Mouse (Mus musculus): Measurements from ENCODE around the gene Car11.
A peak's percentile ranks its signal among the peaks of the same experiment; 100 is the strongest.
"Not testable (repeated sequence)": the region's sequence is repeated elsewhere in the genome, so short reads cannot be mapped to it uniquely, and the experiment has no call there.

Car11 gene

GRCm38 (mm10) chr7:45699523-45700141 is at the start of gene Car11:
Gene Car11, plus strand, starts transcription at chr7:45699843.
- no peak for DNase-seq (ENCODE audit: low read depth, low spot score)

- not testable (repeated sequence) for DNase-seq (ENCODE audit: low read depth, low spot score)
Measured at GRCm38 (mm10) chr7:45650484-45650883, 49.2 kb upstream of the Car11 start.

DNA sequence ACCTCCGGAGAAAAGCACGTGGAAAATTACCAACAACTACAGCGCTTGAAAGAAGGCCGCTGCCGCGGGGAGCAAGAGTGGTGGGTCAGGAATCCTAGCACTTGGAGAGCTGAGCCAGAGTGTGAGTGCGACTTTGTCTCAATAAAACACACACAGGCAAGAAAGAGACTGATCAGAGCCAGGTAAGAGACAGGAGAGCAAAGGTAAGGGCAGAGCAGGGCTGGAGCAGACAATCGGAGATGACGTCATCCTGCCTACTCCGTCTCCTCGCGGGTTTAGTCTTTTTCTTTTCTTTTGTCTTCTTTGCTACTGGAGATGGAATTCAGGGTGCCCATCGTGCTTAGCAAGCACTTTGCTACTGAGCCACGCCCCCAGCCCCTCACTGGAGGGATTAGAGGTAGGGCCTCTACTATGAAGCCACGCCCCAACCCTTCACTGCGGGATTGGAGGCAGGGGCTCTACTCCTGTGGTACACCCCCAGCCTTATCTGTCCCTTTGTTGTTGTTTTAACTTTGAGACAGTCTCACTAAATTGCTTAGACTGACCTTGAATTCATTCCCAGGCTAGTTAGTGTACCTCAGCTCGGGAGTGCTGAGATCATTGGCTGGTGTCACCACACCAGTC is 45.1 kb upstream of the Car11 start:
- DNase-seq (ENCODE audit: low read depth, low spot score) = peak; percentile 31

DNA sequence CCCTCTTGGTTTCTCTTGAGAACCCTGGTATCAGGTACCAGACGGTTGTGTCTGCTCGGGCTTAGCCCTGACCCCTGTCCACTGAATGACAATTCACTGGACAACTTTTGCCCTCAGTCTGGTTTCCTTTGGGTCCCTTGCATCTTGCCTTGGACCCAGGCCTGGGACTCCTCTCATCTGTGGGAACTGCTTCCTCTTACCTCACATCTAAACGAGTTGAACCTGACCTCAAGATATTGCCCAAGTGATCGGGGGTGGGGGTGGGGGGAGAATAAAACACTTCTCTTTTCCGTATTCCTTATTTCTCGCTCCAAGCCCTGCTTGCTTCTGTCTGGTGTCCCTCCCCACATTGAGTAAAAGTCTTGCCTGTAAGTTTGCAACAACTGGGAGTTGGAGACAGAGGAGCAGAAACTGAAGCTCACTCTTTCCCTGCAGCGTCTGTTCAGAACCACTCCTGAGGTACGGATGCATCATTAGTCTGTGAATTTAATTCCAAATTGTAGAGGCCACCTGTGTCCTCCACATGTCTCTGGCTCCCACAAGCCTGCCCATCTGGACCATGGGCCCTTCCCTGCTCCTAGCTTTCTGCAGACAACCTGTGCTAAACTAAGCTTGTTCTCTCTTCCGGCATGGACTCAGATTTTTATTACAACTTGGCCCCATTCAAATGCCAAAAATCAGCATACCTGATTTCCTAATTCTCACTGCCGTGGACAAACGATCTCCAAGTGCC is 38.7 kb upstream of the Car11 start:
- no peak for DNase-seq (ENCODE audit: low read depth, low spot score)

DNA sequence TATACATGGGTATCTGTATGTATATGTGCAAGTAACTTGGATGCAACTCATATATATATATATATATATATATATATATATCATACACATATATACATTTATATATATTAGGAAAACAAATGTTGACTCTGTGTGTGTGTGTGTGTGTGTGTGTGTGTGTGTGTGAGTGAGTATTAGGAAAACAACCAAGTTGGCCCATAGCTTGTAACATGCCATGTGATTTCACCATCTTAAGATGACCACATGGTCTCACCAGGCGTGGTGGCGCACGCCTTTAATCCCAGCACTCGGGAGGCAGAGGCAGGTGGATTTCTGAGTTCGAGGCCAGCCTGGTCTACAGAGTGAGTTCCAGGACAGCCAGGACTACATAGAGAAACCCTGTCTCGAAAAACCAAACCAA is 37.9 kb upstream of the Car11 start:
- not testable (repeated sequence) for DNase-seq (ENCODE audit: low read depth, low spot score)

DNA sequence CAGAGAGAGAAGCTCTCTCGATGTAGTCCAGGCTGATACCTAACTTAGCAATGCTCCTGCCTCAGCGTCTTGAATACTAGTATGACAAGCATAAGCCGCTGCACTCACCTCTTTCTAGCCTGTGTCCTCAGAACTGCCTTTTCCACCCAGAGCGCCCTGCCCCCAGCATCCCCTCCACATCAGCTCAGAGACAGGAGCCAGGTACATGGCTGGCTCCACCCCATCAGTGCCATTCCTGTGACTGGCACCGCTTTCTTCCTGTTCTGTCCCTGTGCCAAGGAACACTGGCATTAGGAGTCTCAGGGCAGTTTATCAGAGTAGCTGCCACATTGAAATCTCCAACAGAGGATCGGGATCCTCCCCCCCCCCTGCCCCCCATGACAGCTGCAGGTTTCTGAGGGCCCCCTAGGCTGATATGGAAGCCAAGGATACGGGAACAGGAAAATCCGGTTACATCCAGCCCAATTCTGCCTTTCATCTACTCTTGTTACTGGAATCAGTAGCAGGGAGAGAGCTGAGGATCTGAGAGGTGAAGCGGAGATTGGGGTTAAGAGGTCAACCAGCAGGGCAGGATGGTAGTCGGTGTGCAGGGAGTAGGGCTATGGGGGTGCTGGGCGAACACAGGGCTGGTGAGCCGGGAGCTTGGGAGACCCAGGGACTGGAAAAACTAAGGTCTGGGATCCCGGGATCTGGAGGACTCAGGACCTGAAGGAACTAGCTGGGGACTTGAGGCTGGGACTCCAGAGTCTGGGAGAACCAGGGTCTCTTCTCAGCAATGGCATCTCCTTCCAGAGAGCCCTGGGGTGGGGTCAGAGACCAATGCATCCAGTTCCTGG is 34.1 kb upstream of the Car11 start:
- no peak for DNase-seq (ENCODE audit: low read depth, low spot score)

DNA sequence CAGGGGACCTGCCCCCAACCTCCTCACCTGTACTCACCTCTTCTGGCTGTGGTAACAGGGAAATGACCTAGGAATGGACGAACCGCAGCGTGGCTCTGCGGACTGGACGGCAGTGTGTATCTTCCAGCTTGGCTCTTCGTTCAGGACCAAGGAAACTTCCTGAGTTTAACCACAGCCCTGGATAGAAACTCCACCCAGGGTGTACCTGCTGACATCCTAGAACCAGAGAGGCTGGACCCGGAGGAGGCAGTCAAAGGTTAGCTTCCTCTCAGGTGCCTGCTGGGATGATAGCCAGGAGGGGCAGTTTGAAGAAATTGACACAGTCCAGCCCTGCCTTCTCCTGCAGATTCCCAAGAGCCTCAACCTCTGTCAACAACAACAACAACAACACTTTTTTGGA is 33.5 kb upstream of the Car11 start, which contains the start of gene Fut2:
TSS of gene Fut2 (minus strand) at position 234 of the 400 bp plus-strand sequence.
- no peak for DNase-seq (ENCODE audit: low read depth, low spot score)

- DNase-seq (ENCODE audit: low read depth, low spot score) = no peak
Measured at GRCm38 (mm10) chr7:45667761-45668160, 31.9 kb upstream of the Car11 start.

- peak; percentile 80 for DNase-seq (ENCODE audit: low read depth, low spot score)
Measured at GRCm38 (mm10) chr7:45668921-45669320, 30.7 kb upstream of the Car11 start.

DNA sequence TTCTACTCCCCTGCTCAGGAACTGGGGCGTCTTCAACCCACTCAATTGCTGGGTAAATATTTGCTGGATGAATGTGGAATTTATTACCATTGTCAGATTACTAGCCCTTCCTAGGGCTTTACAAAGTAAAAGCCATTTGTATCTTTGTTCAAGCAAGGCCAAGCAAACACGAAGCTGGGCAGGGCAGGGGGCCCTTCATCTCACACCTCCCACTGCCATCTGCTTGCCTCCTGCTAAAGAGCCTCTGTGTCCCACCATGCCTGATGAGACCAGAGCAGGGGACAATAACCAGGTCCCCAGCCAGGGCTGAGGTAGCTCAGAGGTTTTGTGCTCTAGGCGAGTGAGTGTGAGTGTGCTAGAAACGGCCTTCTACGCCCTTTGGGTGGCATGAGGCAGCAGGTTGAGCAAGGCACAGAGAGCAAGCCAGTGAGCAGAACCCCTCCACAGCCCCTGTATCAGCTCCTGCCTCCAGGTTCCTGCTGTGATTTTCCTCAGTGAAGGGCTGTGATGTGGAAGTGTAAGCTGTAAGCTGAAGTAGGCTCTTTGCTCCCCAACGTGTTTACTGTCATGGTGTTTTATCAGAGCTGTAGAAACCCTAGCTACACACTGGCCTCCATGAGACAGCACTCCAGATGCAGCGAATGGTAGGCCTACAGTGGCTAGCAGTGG is 21.9 kb upstream of the Car11 start:
- no peak for DNase-seq (ENCODE audit: low read depth, low spot score)

- DNase-seq (ENCODE audit: low read depth, low spot score) = no peak
Measured at GRCm38 (mm10) chr7:45678513-45678912, 21.1 kb upstream of the Car11 start.

- no peak for DNase-seq (ENCODE audit: low read depth, low spot score)
Measured at GRCm38 (mm10) chr7:45679966-45680621, 19.5 kb upstream of the Car11 start.

GRCm38 (mm10) chr7:45681046-45681736 is 18.5 kb upstream of the Car11 start:
- DNase-seq (ENCODE audit: low read depth, low spot score) = no peak

GRCm38 (mm10) chr7:45682144-45683126 is 17.2 kb upstream of the Car11 start:
- DNase-seq (ENCODE audit: low read depth, low spot score) = peak; percentile 94

DNA sequence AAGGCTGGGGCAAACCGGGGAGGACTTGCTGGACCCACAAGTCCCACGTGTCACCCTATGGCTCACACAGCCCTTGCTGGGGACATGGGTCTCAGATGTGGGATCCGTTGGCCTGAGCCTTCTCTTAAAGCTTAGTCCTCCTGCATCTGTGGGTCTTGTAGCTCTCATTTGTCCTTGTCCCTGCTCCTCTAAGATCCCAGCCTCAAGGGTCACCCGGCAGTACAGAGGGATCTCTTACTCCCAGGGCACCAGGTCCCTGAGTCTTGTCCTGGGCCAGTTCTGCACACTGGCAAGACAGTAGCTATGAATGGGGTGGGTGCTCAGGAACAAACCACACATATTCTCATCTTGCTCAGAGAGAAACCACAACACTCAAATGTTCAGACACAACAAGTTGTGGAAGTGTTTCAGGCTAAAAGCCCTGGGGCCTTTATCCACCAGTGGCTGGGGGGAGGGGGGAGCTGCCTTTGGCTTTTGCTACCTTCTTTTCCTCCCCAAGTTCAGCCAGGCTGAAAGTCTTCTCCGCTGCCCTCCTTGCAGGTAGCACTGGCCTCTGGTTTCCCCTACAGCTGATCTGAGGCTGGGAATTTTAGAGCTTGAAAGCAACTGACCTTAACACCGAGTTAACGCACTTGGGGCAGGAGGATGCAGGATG is 16.1 kb upstream of the Car11 start, which contains the start of gene Ntn5:
TSS of gene Ntn5 (plus strand) at position 627 of the 655 bp plus-strand sequence.
- no peak for DNase-seq (ENCODE audit: low read depth, low spot score)

DNA sequence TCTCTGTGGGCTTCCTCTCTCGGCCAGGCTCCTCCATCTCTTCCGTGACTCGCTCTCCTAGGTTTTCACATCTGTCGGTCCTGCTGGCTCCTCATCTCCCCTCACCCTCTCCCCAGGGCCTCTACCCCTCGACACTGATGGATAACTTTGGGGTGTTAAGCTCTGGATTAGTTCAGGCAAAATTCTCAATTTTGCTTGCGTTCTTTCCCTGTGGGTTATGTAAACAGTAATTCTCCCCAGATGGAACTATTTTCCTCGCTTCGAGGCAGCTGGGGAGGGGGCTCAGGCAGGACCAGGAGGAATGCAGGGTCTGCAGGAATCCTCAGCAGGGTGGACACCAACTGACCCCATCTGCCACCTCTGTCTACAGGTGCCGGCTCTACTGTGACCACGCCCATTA is 13.8 kb upstream of the Car11 start:
- DNase-seq (ENCODE audit: low read depth, low spot score) = no peak

DNA sequence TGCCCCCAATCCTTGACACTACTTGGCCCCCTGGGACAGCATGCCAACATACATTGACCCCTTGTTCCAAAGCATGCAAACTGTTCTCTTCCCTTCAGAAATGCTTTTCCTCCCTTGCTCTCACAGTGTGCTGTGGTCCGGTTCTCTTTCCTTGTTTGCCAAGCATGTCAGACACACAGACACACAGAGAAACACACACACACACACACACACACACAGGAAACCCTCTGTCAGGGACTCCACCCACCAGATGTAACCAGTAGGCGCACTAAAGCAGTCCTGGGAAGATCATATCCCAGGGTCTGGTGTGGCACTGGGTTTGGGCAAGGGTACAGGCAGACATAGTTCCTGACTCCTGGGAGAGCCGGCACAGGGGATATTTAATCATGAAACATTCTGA is 12.8 kb upstream of the Car11 start:
- DNase-seq (ENCODE audit: low read depth, low spot score) = no peak

- DNase-seq (ENCODE audit: low read depth, low spot score) = no peak
Measured at GRCm38 (mm10) chr7:45689099-45689498, 10.5 kb upstream of the Car11 start.
